Mouse (Mus musculus) duodenum, adult 2 months (tissue): Measurements from ENCODE around the gene Polr3b. TPM values are rescaled to one million over a fixed set of nuclear protein-coding genes. Genes with fewer than 3 reads are reported as not detected.

Experiments
- polyA plus RNA-seq: library from polyadenylated mRNA; depleted of rRNA; stranded (reverse); fragments of >200 nt; gene quantifications from 2 replicates; pipeline ENCODE4 v1.2.3, GENCODE M21; 2012; ENCODE audit warnings: low replicate concordance; rRNA removed

The Polr3b gene
- polyA plus RNA-seq = 0.76 and 0.96 TPM in 2 replicates

GRCm38 (mm10) chr10:84621826-84622790, at the start of gene Polr3b:
Gene Polr3b, plus strand, starts transcription at chr10:84622292.

GRCm38 (mm10) chr10:84576395-84577070, 45.6 kb upstream of the Polr3b start, which contains the start of gene Tcp11l2:
Gene Tcp11l2, plus strand, starts transcription at chr10:84576626.

GRCm38 (mm10) chr10:84755786-84756203, 133.7 kb downstream of the Polr3b start, which contains the start of gene Rfx4:
Gene Rfx4, plus strand, starts transcription at chr10:84756062.

Other genes starting within 250 kb of the Polr3b start
- gene Nuak1, start 181.7 kb upstream of the Polr3b start, polyA plus RNA-seq = 1.2 and 2.0 TPM in 2 replicates
- gene Ckap4, start 88.2 kb upstream of the Polr3b start, polyA plus RNA-seq = 8.3 and 14.4 TPM in 2 replicates
- 6.9 and 18.0 TPM in 2 replicates for gene Tcp11l2, start 45.7 kb upstream of the Polr3b start, polyA plus RNA-seq
- gene Rfx4, start 133.8 kb downstream of the Polr3b start, polyA plus RNA-seq = not detected in 2 replicates